Mouse (Mus musculus): Measurements from ENCODE around the gene Adam4. TPM values are rescaled to one million over a fixed set of nuclear protein-coding genes. Genes with fewer than 3 reads are reported as not detected.
"Not testable (repeated sequence)": the region's sequence is repeated elsewhere in the genome, so short reads cannot be mapped to it uniquely, and the experiment has no call there.

The Adam4 gene
- polyA plus RNA-seq (2015; fragmentation: Nextera tagmentation; extraction: Ambion mirVana), result 0.56 and 0.67 TPM in 2 replicates

DNA sequence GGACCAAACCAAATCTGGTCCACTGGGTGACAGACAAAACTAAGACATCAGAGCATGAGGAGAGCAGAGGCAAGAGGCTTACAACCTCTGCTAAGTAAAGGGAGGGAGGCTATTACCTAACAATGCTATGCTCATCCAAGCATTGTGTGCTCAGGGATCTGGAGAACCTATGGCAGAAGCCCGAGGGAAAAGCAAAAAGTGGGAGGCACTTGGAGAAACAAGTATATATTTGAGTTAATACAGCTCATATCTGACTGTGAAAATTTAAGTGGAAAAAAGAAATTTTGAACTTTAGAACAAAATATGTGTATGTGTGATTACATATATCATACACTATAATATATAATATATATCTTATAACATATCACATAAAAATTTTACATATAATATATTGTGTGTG is at the start of gene Adam4:
Gene Adam4 (minus strand): TSS at position 101 of the 400 bp plus-strand sequence.
- no peak within 1 kb of the TSS for H3K9ac ChIP-seq (ENCODE audit: low read depth, low read length)
- no peak within 1 kb of the TSS for H3K4me3 ChIP-seq (ENCODE audit: low read length)
- ATAC-seq, result no peak
- no peaks in the 10 kb centered on the region for H3K4me1 ChIP-seq (ENCODE audit: control insufficient read depth, insufficient read depth, low read length)
- no peak within 1 kb of the TSS for H3K27ac ChIP-seq (ENCODE audit: low read length)
- H3K4me2 ChIP-seq (ENCODE audit: low read depth, low read length), result no peak within 1 kb of the TSS
- no peaks in the 10 kb centered on the region for H3K27me3 ChIP-seq (replicated peaks; ENCODE audit: control insufficient read depth, insufficient read depth, low read length)
- H3K36me3 ChIP-seq (ENCODE audit: control insufficient read depth, insufficient read depth, low read length), result 0 out of 2 replicates have a peak, but pooled peaks cover 2% of the 10 kb centered on the region
- H3K9me3 ChIP-seq (ENCODE audit: control insufficient read depth, low read length), result peaks cover 20% of the 10 kb centered on the region
- 78% methylated on average over 1 of the region's 1 CpGs for WGBS

- H3K4me1 ChIP-seq (ENCODE audit: control insufficient read depth, insufficient read depth, low read length); H3K4me2 ChIP-seq (ENCODE audit: low read depth, low read length); H3K9ac ChIP-seq (ENCODE audit: low read depth, low read length); H3K27me3 ChIP-seq (replicated peaks; ENCODE audit: control insufficient read depth, insufficient read depth, low read length); H3K4me3 ChIP-seq (ENCODE audit: low read length); ATAC-seq; H3K36me3 ChIP-seq (ENCODE audit: control insufficient read depth, insufficient read depth, low read length); H3K27ac ChIP-seq (ENCODE audit: low read length); H3K9me3 ChIP-seq (ENCODE audit: control insufficient read depth, low read length): not testable (repeated sequence)
- 97% methylated on average over 7 of the region's 7 CpGs for WGBS
Measured at GRCm38 (mm10) chr12:81459051-81459450, 37.3 kb upstream of the Adam4 start.

GRCm38 (mm10) chr12:81438985-81439384 is 17.2 kb upstream of the Adam4 start:
- H3K4me2 ChIP-seq (ENCODE audit: low read depth, low read length); H3K27me3 ChIP-seq (replicated peaks; ENCODE audit: control insufficient read depth, insufficient read depth, low read length); H3K9me3 ChIP-seq (ENCODE audit: control insufficient read depth, low read length); H3K9ac ChIP-seq (ENCODE audit: low read depth, low read length); H3K36me3 ChIP-seq (ENCODE audit: control insufficient read depth, insufficient read depth, low read length); H3K4me1 ChIP-seq (ENCODE audit: control insufficient read depth, insufficient read depth, low read length); H3K27ac ChIP-seq (ENCODE audit: low read length); ATAC-seq; H3K4me3 ChIP-seq (ENCODE audit: low read length): not testable (repeated sequence)
- 91% methylated on average over 9 of the region's 9 CpGs for WGBS

DNA sequence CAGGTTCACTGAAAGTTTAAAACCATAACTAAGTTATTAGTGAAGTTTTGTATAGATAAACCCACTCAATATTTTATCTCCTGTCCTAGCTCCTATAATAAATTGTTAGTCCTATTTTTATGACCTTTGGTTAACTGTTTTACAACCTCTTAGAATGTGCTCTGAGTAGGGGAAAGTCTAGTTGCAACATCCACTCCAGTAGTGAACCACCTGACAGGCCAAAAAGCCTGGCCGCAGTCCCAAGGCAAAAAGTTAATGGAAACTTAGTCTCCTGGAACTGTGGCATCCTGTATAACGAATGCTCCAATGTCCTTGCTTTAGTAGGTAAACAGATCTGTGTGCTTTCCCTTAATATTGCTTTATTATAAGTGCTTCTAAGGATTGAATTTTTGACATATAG is 13.0 kb upstream of the Adam4 start:
- not testable (repeated sequence) for H3K9me3 ChIP-seq (ENCODE audit: control insufficient read depth, low read length); H3K36me3 ChIP-seq (ENCODE audit: control insufficient read depth, insufficient read depth, low read length); H3K9ac ChIP-seq (ENCODE audit: low read depth, low read length); H3K4me3 ChIP-seq (ENCODE audit: low read length); H3K27me3 ChIP-seq (replicated peaks; ENCODE audit: control insufficient read depth, insufficient read depth, low read length); H3K27ac ChIP-seq (ENCODE audit: low read length); H3K4me2 ChIP-seq (ENCODE audit: low read depth, low read length); H3K4me1 ChIP-seq (ENCODE audit: control insufficient read depth, insufficient read depth, low read length)
- ATAC-seq, result peak; percentile 95
- WGBS, result 43% methylated on average over 2 of the region's 2 CpGs

DNA sequence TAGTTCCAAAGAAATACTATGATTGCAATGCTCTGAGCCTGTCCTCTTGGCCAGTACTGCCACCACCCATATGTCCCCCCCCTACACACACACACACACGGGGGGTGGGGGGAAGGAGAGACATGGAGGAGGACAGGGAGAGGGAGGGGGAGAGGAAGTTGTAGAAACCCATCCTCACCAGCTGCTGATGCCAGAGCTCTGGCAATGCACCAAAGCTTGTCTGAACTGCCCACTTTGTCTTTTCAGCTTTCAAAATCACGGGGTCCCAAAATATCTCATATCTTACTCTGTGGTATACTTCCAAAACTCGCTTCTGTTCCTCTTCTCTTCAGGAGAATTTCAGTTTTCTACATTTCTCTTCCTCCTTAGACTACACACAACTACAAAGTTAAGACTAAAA is 8.5 kb downstream of the Adam4 start:
- no peak for ATAC-seq
- H3K27ac ChIP-seq (ENCODE audit: low read length), result no peak overlapping the region
- no peaks in the 10 kb centered on the region for H3K27me3 ChIP-seq (replicated peaks; ENCODE audit: control insufficient read depth, insufficient read depth, low read length)
- no peaks in the 10 kb centered on the region for H3K36me3 ChIP-seq (ENCODE audit: control insufficient read depth, insufficient read depth, low read length)
- no peak overlapping the region for H3K4me2 ChIP-seq (ENCODE audit: low read depth, low read length)
- WGBS, result 90% methylated on average over 3 of the region's 3 CpGs
- no peaks in the 10 kb centered on the region for H3K9me3 ChIP-seq (ENCODE audit: control insufficient read depth, low read length)
- no peak overlapping the region for H3K9ac ChIP-seq (ENCODE audit: low read depth, low read length)
- no peaks in the 10 kb centered on the region for H3K4me1 ChIP-seq (ENCODE audit: control insufficient read depth, insufficient read depth, low read length)
- no peak overlapping the region for H3K4me3 ChIP-seq (ENCODE audit: low read length)

- no peaks in the 10 kb centered on the region for H3K4me1 ChIP-seq (ENCODE audit: control insufficient read depth, insufficient read depth, low read length)
- H3K36me3 ChIP-seq (ENCODE audit: control insufficient read depth, insufficient read depth, low read length), result no peaks in the 10 kb centered on the region
- H3K27me3 ChIP-seq (replicated peaks; ENCODE audit: control insufficient read depth, insufficient read depth, low read length), result no peaks in the 10 kb centered on the region
- no peak overlapping the region for H3K4me3 ChIP-seq (ENCODE audit: low read length)
- no peak overlapping the region for H3K9ac ChIP-seq (ENCODE audit: low read depth, low read length)
- WGBS, result 79% methylated on average over 3 of the region's 3 CpGs
- H3K4me2 ChIP-seq (ENCODE audit: low read depth, low read length), result no peak overlapping the region
- no peaks in the 10 kb centered on the region for H3K9me3 ChIP-seq (ENCODE audit: control insufficient read depth, low read length)
- H3K27ac ChIP-seq (ENCODE audit: low read length), result no peak overlapping the region
- no peak for ATAC-seq
Measured at GRCm38 (mm10) chr12:81408966-81409365, 12.8 kb downstream of the Adam4 start.

DNA sequence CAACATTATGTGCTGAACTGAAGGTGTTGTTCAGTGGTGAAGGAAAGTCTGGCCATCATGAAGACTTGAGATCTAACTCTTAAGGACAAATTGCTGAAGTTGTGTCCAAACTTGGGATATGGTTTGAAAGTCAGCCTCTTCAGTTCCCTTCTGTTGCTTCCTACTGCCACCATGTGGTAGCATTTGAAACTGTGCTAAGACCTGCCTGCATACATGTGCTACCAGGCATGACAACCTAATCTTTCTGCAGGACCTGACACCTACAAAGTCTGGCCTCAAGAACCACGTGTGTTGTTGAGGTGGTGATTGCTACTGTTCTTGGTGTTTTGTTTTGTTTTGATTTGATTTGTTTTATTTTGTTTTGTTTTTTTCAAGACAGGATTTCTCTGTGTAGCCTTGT is 19.6 kb downstream of the Adam4 start:
- Histone ChIP-seq H3K4me2 (ENCODE audit: low read depth, low read length) (no peak overlapping the region), H3K9me3 (ENCODE audit: control insufficient read depth, low read length) (no peaks in the 10 kb centered on the region), H3K27me3 (replicated peaks; ENCODE audit: control insufficient read depth, insufficient read depth, low read length) (no peaks in the 10 kb centered on the region), H3K36me3 (ENCODE audit: control insufficient read depth, insufficient read depth, low read length) (no peaks in the 10 kb centered on the region), H3K4me1 (ENCODE audit: control insufficient read depth, insufficient read depth, low read length) (no peaks in the 10 kb centered on the region), H3K4me3 (ENCODE audit: low read length) (no peak overlapping the region), H3K27ac (ENCODE audit: low read length) (no peak overlapping the region), H3K9ac (ENCODE audit: low read depth, low read length) (no peak overlapping the region)
- 0 out of 2 replicates have a peak, but pooled peaks have one; percentile 50 for ATAC-seq
- WGBS, result 16% methylated on average over 1 of the region's 1 CpGs

DNA sequence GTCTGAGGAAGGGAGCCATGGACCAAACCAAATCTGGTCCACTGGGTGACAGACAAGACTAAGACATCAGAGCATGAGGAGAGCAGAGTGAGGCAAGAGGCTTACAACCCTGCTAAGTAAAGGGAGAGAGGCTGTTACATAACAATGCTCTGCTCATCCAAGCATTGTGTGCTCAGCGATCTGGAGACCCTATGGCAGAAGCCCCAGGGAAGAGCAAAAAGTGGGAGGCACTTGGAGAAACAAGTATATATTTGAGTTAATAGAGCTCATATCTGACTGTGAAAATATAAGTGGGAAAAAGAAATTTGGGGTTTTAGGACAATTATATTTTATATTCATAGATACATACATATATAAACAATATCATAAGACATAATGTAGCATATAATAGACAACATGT is 42.4 kb downstream of the Adam4 start, which contains the start of gene Gm4787:
Gene Gm4787 (minus strand): TSS at position 101 of the 400 bp plus-strand sequence.
- H3K4me2 ChIP-seq (ENCODE audit: low read depth, low read length); H3K27ac ChIP-seq (ENCODE audit: low read length); H3K4me3 ChIP-seq (ENCODE audit: low read length); H3K9ac ChIP-seq (ENCODE audit: low read depth, low read length); H3K36me3 ChIP-seq (ENCODE audit: control insufficient read depth, insufficient read depth, low read length); ATAC-seq; H3K9me3 ChIP-seq (ENCODE audit: control insufficient read depth, low read length); H3K27me3 ChIP-seq (replicated peaks; ENCODE audit: control insufficient read depth, insufficient read depth, low read length); H3K4me1 ChIP-seq (ENCODE audit: control insufficient read depth, insufficient read depth, low read length): not testable (repeated sequence)
- WGBS, result 67% methylated on average over 1 of the region's 1 CpGs

Data from intestine, embryonic 16.5 days (tissue).